Mouse (Mus musculus): ENCODE measurements at regions not wholly inside any gene's neighbourhood (a gene's known extent, or its start where the extent isn't known, plus 50 kb on each side); places are given as distances from the start of the nearest gene placed in this dataset.
A peak's percentile ranks its signal among the peaks of the same experiment; 100 is the strongest.

DNA sequence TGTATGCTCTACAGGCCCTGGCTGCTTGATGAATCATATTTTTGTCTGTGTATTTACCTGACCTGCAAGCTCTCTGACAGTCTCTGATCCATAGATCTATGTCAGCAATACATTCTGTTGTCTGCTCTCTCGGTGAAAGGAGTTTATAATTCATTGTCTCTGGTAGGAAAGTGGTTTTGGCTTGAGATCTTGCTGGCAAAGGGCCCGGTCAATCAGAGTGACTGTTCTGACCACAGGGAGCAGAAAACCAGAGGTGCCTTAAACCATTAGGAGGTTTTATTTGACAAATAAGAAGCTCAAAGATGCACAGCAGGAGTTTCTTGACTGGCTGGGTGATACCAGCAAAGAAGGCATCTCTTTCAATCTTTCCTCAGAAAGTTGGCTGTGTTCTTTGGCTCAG is 398.2 kb downstream of the Bckdhb start:
- no peak overlapping the region for H3K4me3 ChIP-seq
- no peak for DNase-seq
- TF ChIP-seq CTCF (IDR thresholded peaks at IDR 0.05): no peak
- no peak overlapping the region for H3K27ac ChIP-seq
- intact Hi-C loops (cut with DNase I): no loop called here

- intact Hi-C loops (cut with DNase I): no loop called here
- no peak overlapping the region for H3K27ac ChIP-seq
- no peak for DNase-seq
- TF ChIP-seq CTCF (IDR thresholded peaks at IDR 0.05): no peak
- H3K4me3 ChIP-seq: no peak overlapping the region
These were observed 406.2 kb downstream of the Bckdhb start for GRCm38 (mm10) chr9:84331083-84331602.

GRCm38 (mm10) chr9:84343435-84344095 is 418.6 kb downstream of the Bckdhb start:
- peak; percentile 53 for TF ChIP-seq CTCF (IDR thresholded peaks at IDR 0.05)
- intact Hi-C loops (cut with DNase I): no loop called here
- no peak overlapping the region for H3K4me3 ChIP-seq
- H3K27ac ChIP-seq: no peak overlapping the region
- peak; percentile 48 for DNase-seq

- no peak for DNase-seq
- no peak overlapping the region for H3K4me3 ChIP-seq
- H3K27ac ChIP-seq: no peak overlapping the region
- no peak for TF ChIP-seq CTCF (IDR thresholded peaks at IDR 0.05)
- intact Hi-C loops (cut with DNase I): no loop called here
These were observed 425.3 kb downstream of the Bckdhb start for GRCm38 (mm10) chr9:84350223-84350622.

DNA sequence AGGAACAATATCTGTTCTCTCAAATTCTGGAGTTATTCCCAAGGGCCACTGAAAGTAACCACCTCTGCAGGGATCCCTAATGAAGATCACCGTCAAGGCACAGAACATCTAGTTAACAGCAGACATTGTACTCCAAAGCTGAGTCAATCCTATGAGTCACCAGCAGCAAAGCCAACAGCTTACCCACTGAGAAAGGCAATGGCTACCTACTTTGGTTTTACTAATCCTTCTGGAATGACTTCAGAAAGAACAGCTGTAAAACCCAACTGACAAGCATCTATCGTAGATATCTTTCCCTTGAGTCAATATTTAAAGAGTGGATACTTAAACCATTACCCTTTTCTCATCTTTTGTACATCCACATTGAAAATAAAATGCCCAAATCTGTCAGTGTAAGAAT is 429.5 kb downstream of the Bckdhb start:
- no peak for TF ChIP-seq CTCF (IDR thresholded peaks at IDR 0.05)
- intact Hi-C loops (cut with DNase I): no loop called here
- no peak overlapping the region for H3K27ac ChIP-seq
- H3K4me3 ChIP-seq: no peak overlapping the region
- no peak for DNase-seq

DNA sequence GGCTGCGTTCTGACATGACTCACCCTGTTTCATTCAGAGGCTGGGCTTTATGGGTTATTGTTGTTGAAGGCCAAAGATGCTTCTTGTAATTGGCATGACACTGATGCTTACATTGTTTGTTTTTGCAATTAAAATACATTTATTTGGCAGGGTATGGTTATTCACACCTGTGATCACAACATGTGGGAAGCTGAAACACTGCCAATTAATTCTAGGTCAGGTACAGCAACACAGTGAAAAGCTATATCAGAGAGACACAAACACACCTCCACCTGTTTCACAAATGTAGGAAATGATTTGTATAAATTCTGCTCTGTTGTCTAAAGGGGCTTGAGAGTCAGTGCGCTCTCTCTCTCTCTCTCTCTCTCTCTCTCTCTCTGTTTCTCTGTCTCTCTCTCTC is 431.2 kb downstream of the Bckdhb start:
- H3K4me3 ChIP-seq: no peak overlapping the region
- TF ChIP-seq CTCF (IDR thresholded peaks at IDR 0.05): no peak
- no peak for DNase-seq
- intact Hi-C loops (cut with DNase I): no loop called here
- H3K27ac ChIP-seq: no peak overlapping the region

GRCm38 (mm10) chr9:84359879-84360278 is 434.9 kb downstream of the Bckdhb start:
- Histone ChIP-seq H3K27ac (no peak overlapping the region), H3K4me3 (no peak overlapping the region)
- DNase-seq: no peak
- intact Hi-C loops (cut with DNase I): no loop called here
- no peak for TF ChIP-seq CTCF (IDR thresholded peaks at IDR 0.05)

DNA sequence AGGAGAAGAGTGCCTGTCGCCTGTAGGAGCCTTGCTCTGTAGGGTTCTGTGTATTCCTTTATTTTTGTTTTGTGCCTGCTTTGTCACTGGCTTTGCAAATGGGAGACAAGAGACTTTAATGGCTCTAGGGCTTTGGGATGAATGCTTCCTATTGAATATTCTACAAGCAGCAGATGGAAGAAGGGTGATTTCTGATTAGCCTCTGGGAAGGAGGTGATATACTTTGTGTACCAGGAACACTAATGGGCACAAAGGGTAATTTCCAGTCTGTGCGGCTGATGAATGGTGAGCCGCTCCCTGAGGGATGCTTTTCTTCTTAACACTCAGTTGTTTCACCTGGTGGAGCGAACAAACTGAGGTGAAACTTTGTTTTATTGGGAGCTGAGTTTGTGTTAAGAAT is 435.5 kb downstream of the Bckdhb start:
- no peak overlapping the region for H3K27ac ChIP-seq
- intact Hi-C loops (cut with DNase I): no loop called here
- no peak overlapping the region for H3K4me3 ChIP-seq
- no peak for TF ChIP-seq CTCF (IDR thresholded peaks at IDR 0.05)
- DNase-seq: no peak

DNA sequence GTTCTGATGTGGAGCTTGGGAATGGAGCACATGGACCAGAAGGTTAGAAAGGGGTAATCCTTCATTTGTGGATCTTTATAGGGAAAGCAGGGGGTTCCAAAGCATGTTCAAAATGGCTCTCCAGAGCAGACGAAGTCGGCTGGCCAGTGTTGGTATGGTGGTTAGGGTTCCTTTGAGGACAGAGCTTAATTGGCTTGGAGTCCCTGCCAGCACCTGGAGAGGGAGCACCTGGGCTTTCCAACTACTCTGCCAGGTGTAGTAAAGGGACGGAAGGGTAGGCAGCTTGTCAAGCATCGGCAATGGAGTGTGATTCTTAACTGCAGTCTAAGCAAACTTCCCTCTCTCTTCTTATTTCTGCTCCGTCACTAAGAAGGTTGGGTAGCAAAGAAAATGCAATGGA is 438.5 kb downstream of the Bckdhb start:
- Histone ChIP-seq H3K27ac (no peak overlapping the region), H3K4me3 (no peak overlapping the region)
- DNase-seq: no peak
- no peak for TF ChIP-seq CTCF (IDR thresholded peaks at IDR 0.05)
- intact Hi-C loops (cut with DNase I): no loop called here

DNA sequence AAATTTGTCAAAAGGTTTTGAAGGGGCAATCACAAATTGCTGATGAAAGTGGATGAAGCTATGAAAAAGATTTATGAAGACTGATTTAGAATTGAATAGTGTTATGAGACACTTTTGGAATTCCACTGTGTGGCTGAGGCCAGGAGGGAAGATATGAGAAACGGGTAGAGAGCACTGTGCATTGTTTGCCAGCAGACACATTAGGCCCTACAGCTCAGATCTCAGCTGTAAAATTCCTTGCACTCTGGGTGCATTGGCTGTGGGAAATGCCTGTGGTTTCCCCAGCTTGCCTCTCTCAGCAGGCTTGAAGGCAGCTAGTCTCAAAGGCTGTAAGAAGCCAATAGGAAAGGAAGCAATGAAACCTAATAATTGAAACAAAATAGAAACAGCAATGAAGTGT is 444.3 kb downstream of the Bckdhb start:
- H3K27ac ChIP-seq: no peak overlapping the region
- DNase-seq: no peak
- intact Hi-C loops (cut with DNase I): no loop called here
- H3K4me3 ChIP-seq: no peak overlapping the region
- TF ChIP-seq CTCF (IDR thresholded peaks at IDR 0.05): no peak

- Histone ChIP-seq H3K27ac (no peak overlapping the region), H3K4me3 (no peak overlapping the region)
- no peak for TF ChIP-seq CTCF (IDR thresholded peaks at IDR 0.05)
- intact Hi-C loops (cut with DNase I): no loop called here
- no peak for DNase-seq
These were observed 445.3 kb downstream of the Bckdhb start for GRCm38 (mm10) chr9:84370260-84370659.

DNA sequence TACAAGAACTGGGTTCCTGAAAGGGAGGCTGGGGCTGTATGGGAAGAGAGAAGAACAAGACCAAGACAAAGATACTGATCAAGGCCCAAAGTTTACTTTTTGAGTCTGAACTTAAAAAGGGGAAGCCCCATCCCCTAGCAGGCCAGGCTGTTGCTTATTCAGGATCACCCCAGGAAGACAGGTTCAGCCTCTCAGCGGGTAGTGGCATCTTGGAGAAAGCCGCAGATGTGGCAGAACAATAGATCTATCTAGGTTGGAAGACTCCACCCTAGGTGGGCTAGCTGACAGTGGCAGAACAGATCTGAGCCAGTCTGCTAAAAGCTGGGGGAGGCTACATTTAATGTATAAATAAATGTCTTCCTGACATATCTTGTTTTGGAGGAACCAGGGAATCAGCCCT is 450.8 kb downstream of the Bckdhb start:
- no peak for DNase-seq
- Histone ChIP-seq H3K4me3 (no peak overlapping the region), H3K27ac (no peak overlapping the region)
- intact Hi-C loops (cut with DNase I): no loop called here
- TF ChIP-seq CTCF (IDR thresholded peaks at IDR 0.05): no peak

DNA sequence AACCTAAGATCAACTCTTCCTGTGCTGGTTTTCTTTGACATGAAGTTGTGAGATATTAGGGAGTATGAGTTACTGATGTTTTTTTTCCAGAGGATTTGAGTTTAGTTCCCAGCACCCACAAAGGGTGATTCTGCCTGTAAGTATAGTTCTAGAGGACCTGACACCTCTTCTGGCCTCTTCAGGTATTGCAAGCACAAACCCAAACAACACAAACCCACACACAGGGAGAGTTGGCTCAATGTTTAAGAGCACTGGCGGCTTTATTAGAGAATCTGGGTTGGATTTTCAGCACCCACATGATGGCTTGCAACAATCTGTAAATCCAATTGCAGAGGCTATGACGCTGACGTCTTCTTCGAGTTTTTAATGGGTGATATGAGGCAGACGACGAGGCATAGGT is 451.7 kb downstream of the Bckdhb start:
- TF ChIP-seq CTCF (IDR thresholded peaks at IDR 0.05): no peak
- no peak overlapping the region for H3K4me3 ChIP-seq
- no peak for DNase-seq
- no peak overlapping the region for H3K27ac ChIP-seq
- intact Hi-C loops (cut with DNase I): no loop called here

DNA sequence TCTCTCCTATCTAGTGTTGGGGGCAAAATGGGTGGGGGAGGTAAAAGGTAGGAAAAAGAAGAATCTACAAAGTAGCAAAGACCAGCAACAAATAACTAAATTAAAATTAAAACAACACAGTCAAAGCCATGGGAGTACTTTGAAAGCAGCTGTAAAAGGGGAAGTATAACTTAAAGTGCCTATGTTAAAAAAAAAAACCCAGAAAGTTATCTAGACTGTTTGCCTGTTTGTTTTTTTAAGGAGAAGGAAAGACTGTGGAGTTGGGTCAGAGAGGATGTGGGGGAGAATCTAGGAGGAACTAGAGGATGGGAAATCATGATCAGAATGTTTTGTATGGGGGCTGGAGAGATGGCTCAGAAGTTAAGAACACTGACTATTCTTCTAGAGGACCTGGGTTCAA is 457.0 kb downstream of the Bckdhb start:
- no peak for DNase-seq
- Histone ChIP-seq H3K27ac (no peak overlapping the region), H3K4me3 (no peak overlapping the region)
- intact Hi-C loops (cut with DNase I): no loop called here
- no peak for TF ChIP-seq CTCF (IDR thresholded peaks at IDR 0.05)
